Mouse (Mus musculus): ENCODE measurements around the gene 4930486L24Rik. TPM values are rescaled to one million over a fixed set of nuclear protein-coding genes. Genes with fewer than 3 reads are reported as not detected.

The 4930486L24Rik gene
- polyA plus RNA-seq, 1 experiment = not detected

DNA sequence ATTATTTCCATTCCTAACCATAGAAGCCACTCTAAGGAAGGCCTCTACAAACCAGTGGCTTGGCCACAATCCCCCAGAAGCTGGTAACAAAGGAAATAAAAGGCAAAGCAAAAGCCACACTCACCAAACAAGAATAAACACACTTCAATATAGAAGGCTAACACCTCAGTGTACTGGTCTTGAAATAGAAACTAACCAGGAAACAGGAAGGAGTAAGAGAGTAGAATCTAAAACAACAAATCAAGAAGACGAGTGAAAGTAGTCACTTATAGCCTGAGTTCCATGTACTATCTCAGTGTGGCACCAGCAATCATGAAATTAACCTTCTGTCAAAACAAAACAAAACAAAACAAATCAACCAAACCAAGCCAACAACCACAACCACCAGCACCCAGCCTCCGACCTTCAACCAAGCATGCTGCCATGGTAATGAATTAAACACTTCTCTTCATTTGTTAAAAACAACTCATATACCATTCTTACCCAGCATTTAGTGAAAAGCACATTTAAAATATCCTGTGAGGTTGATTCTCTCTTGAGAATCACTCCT, 24.8 kb downstream of the 4930486L24Rik start:
- H3K4me1 ChIP-seq (ENCODE audit: control insufficient read depth, insufficient read depth, low read length) = no peaks in the 10 kb centered on the region
- no peak overlapping the region for H3K4me3 ChIP-seq (ENCODE audit: insufficient read depth, low read length)
- TF ChIP-seq CTCF (IDR thresholded peaks at IDR 0.05; ENCODE audit: borderline replicate concordance, insufficient read depth, low read length) = no peak
- TF ChIP-seq POLR2A (IDR thresholded peaks at IDR 0.05; ENCODE audit: low read depth, low read length) = no peak
- H3K27ac ChIP-seq (ENCODE audit: insufficient read depth, low read length) = no peak overlapping the region

DNA sequence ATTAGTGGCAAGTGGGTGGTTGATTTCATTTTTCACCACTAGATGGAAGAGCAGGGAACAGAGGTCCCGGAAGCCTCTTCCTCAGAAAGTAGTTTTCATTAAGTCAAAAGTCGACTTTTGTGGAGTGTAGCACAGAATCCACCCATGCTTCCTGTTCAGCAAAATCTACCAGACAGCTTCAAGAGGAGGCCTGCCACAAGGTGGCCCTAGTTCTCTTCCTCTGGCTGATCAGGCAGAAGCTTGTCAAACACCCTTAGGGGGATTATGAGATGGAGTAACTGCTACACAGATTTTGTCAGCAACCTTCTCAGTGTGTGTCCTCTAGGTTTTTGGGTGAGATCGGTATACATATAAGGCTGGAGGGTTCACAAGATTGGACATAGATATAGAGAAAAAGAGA, 38.2 kb downstream of the 4930486L24Rik start:
- no peak overlapping the region for H3K27ac ChIP-seq (ENCODE audit: insufficient read depth, low read length)
- no peak overlapping the region for H3K4me3 ChIP-seq (ENCODE audit: insufficient read depth, low read length)
- TF ChIP-seq CTCF (IDR thresholded peaks at IDR 0.05; ENCODE audit: borderline replicate concordance, insufficient read depth, low read length) = no peak
- TF ChIP-seq POLR2A (IDR thresholded peaks at IDR 0.05; ENCODE audit: low read depth, low read length) = no peak
- H3K4me1 ChIP-seq (ENCODE audit: control insufficient read depth, insufficient read depth, low read length) = 0 out of 2 replicates have a peak, but pooled peaks cover 1% of the 10 kb centered on the region

DNA sequence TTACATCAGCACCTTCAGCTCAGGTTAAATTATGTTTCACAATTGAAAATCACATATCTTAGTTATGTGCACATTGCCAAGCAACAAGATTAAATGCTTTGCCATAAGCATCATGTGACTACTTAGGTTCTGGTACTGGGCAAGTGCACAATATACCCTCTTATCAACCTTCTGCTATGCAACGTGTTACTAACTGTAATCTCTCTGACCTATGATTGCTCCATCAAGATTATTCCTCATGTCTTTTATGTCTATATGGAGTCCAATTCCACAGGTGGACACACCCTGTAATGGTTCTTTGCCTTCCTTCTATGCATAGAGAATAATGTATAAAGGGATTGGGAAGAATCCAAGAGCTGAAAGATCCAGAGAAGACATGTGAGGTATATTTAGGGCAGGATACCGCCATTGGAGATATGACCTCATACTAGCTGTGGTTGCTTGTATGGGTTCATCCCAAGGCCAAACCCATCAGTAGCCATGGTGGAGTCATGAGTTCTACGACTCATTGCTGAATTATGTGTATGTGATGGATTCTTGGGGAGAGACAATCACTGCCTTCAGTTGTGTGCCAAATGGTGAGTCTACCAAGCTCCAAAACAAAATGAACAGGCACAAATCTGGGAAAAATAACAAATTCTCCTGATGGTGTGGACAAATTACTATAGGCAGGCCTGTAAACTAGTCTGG, 43.6 kb downstream of the 4930486L24Rik start:
- TF ChIP-seq POLR2A (IDR thresholded peaks at IDR 0.05; ENCODE audit: low read depth, low read length) (no peak), CTCF (IDR thresholded peaks at IDR 0.05; ENCODE audit: borderline replicate concordance, insufficient read depth, low read length) (no peak)
- 0 out of 2 replicates have a peak, but pooled peaks cover 2% of the 10 kb centered on the region for H3K4me1 ChIP-seq (ENCODE audit: control insufficient read depth, insufficient read depth, low read length)
- no peak overlapping the region for H3K4me3 ChIP-seq (ENCODE audit: insufficient read depth, low read length)

DNA sequence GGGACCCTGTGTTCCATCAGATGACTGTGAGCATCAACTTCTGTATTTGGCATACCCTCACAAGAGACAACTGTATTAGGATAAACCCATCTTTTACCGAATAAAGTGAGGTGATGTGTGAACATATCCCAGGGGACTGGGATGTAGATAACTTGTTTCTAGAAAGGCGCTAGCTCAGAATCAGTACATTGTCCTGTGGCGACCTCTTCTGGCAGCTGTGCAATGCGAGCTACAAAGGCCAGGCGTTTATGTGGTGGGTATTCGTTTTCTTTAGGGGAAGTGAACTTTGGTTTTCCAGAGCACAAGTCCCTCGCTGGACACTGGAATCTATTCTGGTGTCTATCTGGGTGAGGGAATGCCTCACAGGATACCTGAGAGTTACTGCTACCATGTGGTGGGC, 44.8 kb downstream of the 4930486L24Rik start:
- TF ChIP-seq CTCF (IDR thresholded peaks at IDR 0.05; ENCODE audit: borderline replicate concordance, insufficient read depth, low read length) (peak; percentile 30; the same call in 1 of the 2 replicates), POLR2A (IDR thresholded peaks at IDR 0.05; ENCODE audit: low read depth, low read length) (no peak)
- no peak overlapping the region for H3K4me3 ChIP-seq (ENCODE audit: insufficient read depth, low read length)
- 0 out of 2 replicates have a peak, but pooled peaks cover 2% of the 10 kb centered on the region for H3K4me1 ChIP-seq (ENCODE audit: control insufficient read depth, insufficient read depth, low read length)
- H3K27ac ChIP-seq (ENCODE audit: insufficient read depth, low read length) = no peak overlapping the region

More for the DNA sequence above, 43.6 kb downstream of the 4930486L24Rik start:
- H3K27ac ChIP-seq (ENCODE audit: insufficient read depth, low read length) = no peak overlapping the region

DNA sequence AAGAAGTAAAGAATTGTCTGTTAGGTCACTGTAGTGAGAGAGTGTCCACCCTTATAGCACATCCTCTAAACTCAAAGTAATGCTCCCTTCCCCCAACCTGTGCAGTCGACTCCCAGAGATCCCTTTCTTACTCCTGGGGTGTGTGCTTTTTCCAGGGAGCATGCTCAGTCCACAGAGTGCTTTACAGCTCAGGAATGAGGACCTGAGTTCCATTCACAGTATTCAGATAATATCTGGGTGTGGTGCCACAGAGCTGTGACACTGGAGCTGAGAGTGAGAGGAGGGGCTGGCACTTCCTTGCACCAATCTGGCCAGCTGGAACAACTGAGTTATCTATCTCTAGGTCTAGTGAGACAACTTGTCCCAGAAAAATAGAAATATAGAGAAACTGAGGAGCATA, 50.6 kb downstream of the 4930486L24Rik start:
- H3K4me1 ChIP-seq (ENCODE audit: control insufficient read depth, insufficient read depth, low read length) = no peaks in the 10 kb centered on the region
- no peak for TF ChIP-seq POLR2A (IDR thresholded peaks at IDR 0.05; ENCODE audit: low read depth, low read length)
- TF ChIP-seq CTCF (IDR thresholded peaks at IDR 0.05; ENCODE audit: borderline replicate concordance, insufficient read depth, low read length) = no peak
- no peak overlapping the region for H3K27ac ChIP-seq (ENCODE audit: insufficient read depth, low read length)
- H3K4me3 ChIP-seq (ENCODE audit: insufficient read depth, low read length) = no peak overlapping the region

DNA sequence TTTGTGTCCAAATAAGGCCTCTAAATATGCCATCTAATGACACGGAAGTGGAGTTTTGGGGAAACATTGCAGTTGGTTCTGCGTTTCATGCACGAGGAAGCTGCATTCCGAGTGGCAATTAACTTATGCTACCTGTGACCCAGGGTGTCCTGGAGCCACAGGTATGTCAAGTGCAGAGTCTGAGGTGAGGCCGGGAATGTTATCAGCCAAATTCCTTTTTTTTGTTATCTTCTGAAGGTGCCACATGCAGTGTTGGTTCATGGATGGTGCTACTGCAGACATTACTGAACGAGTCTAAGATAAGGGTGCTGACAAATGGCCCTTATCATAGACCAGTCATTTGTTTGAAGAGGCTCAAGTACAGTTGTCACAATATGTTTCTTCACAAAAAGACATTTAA, 51.5 kb downstream of the 4930486L24Rik start:
- no peak for TF ChIP-seq CTCF (IDR thresholded peaks at IDR 0.05; ENCODE audit: borderline replicate concordance, insufficient read depth, low read length)
- TF ChIP-seq POLR2A (IDR thresholded peaks at IDR 0.05; ENCODE audit: low read depth, low read length) = no peak
- Histone ChIP-seq H3K4me3 (ENCODE audit: insufficient read depth, low read length) (no peak overlapping the region), H3K4me1 (ENCODE audit: control insufficient read depth, insufficient read depth, low read length) (no peaks in the 10 kb centered on the region), H3K27ac (ENCODE audit: insufficient read depth, low read length) (no peak overlapping the region)

DNA sequence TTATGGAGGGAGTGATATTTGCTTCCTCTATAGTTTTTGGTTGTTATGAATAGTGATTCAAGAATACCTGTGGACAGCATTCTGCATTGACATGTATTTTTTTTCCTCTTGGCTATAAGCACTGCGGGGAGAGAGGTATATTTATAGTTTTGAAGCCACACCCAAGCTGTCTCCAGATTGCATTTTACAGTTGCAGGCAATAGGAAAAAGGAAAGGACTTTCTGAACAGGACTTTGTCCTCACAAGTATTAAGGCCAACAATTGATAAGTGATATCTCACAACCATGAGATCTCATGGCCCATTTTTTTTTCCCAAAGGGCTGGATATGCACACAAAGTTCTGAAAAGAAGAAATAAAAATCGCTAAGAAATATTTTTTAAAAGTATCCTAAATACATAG, 54.6 kb downstream of the 4930486L24Rik start:
- TF ChIP-seq CTCF (IDR thresholded peaks at IDR 0.05; ENCODE audit: borderline replicate concordance, insufficient read depth, low read length) (no peak), POLR2A (IDR thresholded peaks at IDR 0.05; ENCODE audit: low read depth, low read length) (no peak)
- Histone ChIP-seq H3K4me3 (ENCODE audit: insufficient read depth, low read length) (no peak overlapping the region), H3K4me1 (ENCODE audit: control insufficient read depth, insufficient read depth, low read length) (no peaks in the 10 kb centered on the region)

DNA sequence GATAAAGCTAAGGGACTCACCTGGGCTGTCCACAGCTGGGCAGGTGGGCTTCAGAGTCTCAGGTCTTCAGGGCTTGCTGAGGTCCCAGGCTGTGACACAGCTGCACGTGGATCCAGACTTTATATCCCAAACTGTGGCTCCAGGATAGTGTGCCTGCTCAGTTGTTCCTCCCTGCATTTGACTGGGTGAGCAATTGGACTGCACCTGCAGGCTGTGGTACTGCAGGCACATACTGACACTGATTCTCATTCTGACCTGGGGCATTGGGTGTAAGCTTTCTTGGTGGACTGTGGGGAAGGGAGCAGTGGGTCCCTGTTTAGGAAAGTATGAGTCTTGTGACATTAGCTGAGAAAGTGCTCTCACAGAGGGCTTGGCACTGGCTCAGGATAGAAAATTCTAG, 61.5 kb downstream of the 4930486L24Rik start, which contains the start of gene Ctsll3:
TSS of gene Ctsll3 (minus strand) at position 101 of the 400 bp plus-strand sequence.
- no peak for TF ChIP-seq CTCF (IDR thresholded peaks at IDR 0.05; ENCODE audit: borderline replicate concordance, insufficient read depth, low read length)
- TF ChIP-seq POLR2A (IDR thresholded peaks at IDR 0.05; ENCODE audit: low read depth, low read length) = no peak
- no peak within 1 kb of the TSS for H3K4me3 ChIP-seq (ENCODE audit: insufficient read depth, low read length)
- no peak within 1 kb of the TSS for H3K27ac ChIP-seq (ENCODE audit: insufficient read depth, low read length)
- no peaks in the 10 kb centered on the region for H3K4me1 ChIP-seq (ENCODE audit: control insufficient read depth, insufficient read depth, low read length)

More for the DNA sequence above, 54.6 kb downstream of the 4930486L24Rik start:
- H3K27ac ChIP-seq (ENCODE audit: insufficient read depth, low read length) = no peak overlapping the region

Other genes with a start within 250 kb of the 4930486L24Rik start
- not detected in 2 replicates for gene BC051665, start 78.1 kb downstream of the 4930486L24Rik start, polyA plus RNA-seq (2011; ENCODE audit: insufficient read length, low read depth, missing spikeins)
- not detected in 2 replicates for gene Ctsll3, start 61.6 kb downstream of the 4930486L24Rik start, polyA plus RNA-seq (2011; ENCODE audit: insufficient read length, low read depth, missing spikeins)
- gene Gm49392, start 32.4 kb upstream of the 4930486L24Rik start, polyA plus RNA-seq (2011; ENCODE audit: insufficient read length, low read depth, missing spikeins) = not detected in 2 replicates
- 3.3 and 3.7 TPM in 2 replicates for gene Ctla2b, start 33.0 kb upstream of the 4930486L24Rik start, polyA plus RNA-seq (2011; ENCODE audit: insufficient read length, low read depth, missing spikeins)
- gene Tpbpb, start 40.4 kb upstream of the 4930486L24Rik start, polyA plus RNA-seq (2011; ENCODE audit: insufficient read length, low read depth, missing spikeins) = not detected in 2 replicates
- 0.95 TPM in 1 of 2 replicates, not detected in the other for gene Gm49393, start 71.1 kb upstream of the 4930486L24Rik start, polyA plus RNA-seq (2011; ENCODE audit: insufficient read length, low read depth, missing spikeins)
- gene Gm49391, start 72.1 kb upstream of the 4930486L24Rik start, polyA plus RNA-seq (2011; ENCODE audit: insufficient read length, low read depth, missing spikeins) = not detected in 2 replicates
- gene Ctla2a, start 72.2 kb upstream of the 4930486L24Rik start, polyA plus RNA-seq (2011; ENCODE audit: insufficient read length, low read depth, missing spikeins) = 27.8 and 47.8 TPM in 2 replicates
- gene Tpbpa, start 77.5 kb upstream of the 4930486L24Rik start, polyA plus RNA-seq (2011; ENCODE audit: insufficient read length, low read depth, missing spikeins) = not detected in 2 replicates
- gene Ctsj, start 141.5 kb upstream of the 4930486L24Rik start, polyA plus RNA-seq (2011; ENCODE audit: insufficient read length, low read depth, missing spikeins) = not detected in 2 replicates
- gene Ctsq, start 176.2 kb upstream of the 4930486L24Rik start, polyA plus RNA-seq (2011; ENCODE audit: insufficient read length, low read depth, missing spikeins) = not detected in 2 replicates

Data from embryonic fibroblast, embryonic 13.5 days (primary cell).